Mouse (Mus musculus) adrenal gland, postnatal 10 days (tissue): ENCODE measurements around the gene Asap3. TPM values are rescaled to one million over a fixed set of nuclear protein-coding genes. Genes with fewer than 3 reads are reported as not detected.

ENCODE experiments used
- DNase-seq: peaks from one replicate; pipeline ENCODE4 v3.0.0; 2021; ENCODE audit warnings: mixed read lengths
- total RNA-seq, 2 experiments: library from RNA; stranded (reverse); gene quantifications; 2 replicates each; pipeline ENCODE4 v1.2.3; 2021

Asap3 gene
- total RNA-seq, 2 experiments from 2014 or later: 5.0 to 7.9 TPM

DNA sequence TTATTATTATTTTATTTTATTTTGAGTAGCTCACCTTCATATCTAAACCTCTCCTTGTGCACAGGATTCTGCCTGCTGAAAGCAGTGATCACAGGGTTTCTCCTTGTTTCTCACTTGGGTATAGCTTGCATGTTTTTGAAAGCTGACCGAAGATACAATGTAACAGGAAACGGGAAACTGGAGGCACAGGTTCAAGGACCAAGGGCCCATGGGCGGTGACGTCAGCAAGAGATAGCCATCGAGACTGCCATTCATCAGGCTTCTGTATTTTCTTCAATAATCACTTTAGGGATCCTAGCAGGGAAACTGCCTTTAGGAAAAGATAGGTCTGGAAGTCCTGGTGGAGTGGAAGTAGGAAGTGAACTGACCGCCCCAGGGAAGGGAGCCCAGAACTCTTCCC lies 85.5 kb downstream of the Asap3 start:
- no peak for DNase-seq

Other genes with a start within 250 kb of the Asap3 start
- gene Gale, start 242.6 kb upstream of the Asap3 start, total RNA-seq: 10 to 100 TPM; 22.0 to 23.1 TPM
- 10 to 100 TPM; 57.1 to 57.9 TPM for gene Lypla2, start 233.7 kb upstream of the Asap3 start, total RNA-seq
- gene Pithd1, start 219.1 kb upstream of the Asap3 start, total RNA-seq: 10 to 100 TPM; 27.0 to 33.5 TPM
- 10 to 100 TPM; 40.5 to 41.8 TPM for gene Eloa, start 184.6 kb upstream of the Asap3 start, total RNA-seq
- gene Rpl11, start 152.9 kb upstream of the Asap3 start, total RNA-seq: 100 to 1,000 TPM; 633 to 663 TPM
- 100 to 1,000 TPM in 1 of 2 experiments, 10 to 100 TPM in 1; 97.2 to 110 TPM for gene Id3, start 62.9 kb upstream of the Asap3 start, total RNA-seq
- 10 to 100 TPM in 1 of 2 experiments, 1 to 10 TPM in 1; 7.9 to 14.8 TPM for gene E2f2, start 34.0 kb upstream of the Asap3 start, total RNA-seq
- gene Tcea3, start 41.4 kb downstream of the Asap3 start, total RNA-seq: 10 to 100 TPM; 15.1 to 22.7 TPM
- gene Zfp46, start 78.3 kb downstream of the Asap3 start, total RNA-seq: 10 to 100 TPM; 23.3 to 33.0 TPM
- 10 to 100 TPM; 67.4 to 94.7 TPM for gene Hnrnpr, start 104.6 kb downstream of the Asap3 start, total RNA-seq
- under 1 TPM; 0.15 to 0.24 TPM for gene Htr1d, start 217.2 kb downstream of the Asap3 start, total RNA-seq